Mouse (Mus musculus): ENCODE data around the gene Mrps23.

DNA sequence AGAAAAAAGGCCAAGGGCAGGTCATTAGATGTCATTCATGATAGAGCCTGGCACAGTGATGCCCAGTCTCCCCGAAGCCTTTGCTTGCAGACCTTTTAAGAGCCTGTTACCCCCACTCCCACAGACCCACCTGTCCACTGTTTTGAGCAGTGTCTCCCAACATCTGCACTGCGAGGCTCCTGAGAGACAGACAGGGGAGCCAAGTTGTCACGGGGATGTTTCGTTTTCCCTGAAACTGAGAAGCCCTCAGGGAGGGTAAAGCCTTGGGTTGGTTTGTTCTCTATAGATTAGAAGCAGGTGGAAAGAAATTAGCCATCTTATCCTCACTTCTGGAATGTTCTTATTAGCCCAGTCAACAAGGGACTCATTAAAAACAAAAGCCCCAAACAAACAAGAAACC lies 30.6 kb downstream of the Mrps23 start:
- TF ChIP-seq CTCF (IDR thresholded peaks at IDR 0.05; ENCODE audit: low read depth) = no peak
- TF ChIP-seq EP300 (optimal IDR thresholded peaks at IDR 0.05) = no peak

All from stomach, postnatal 0 days (tissue).